12 mouse cellular contexts compared by ENCODE assay signal in the genomic region with DNA sequence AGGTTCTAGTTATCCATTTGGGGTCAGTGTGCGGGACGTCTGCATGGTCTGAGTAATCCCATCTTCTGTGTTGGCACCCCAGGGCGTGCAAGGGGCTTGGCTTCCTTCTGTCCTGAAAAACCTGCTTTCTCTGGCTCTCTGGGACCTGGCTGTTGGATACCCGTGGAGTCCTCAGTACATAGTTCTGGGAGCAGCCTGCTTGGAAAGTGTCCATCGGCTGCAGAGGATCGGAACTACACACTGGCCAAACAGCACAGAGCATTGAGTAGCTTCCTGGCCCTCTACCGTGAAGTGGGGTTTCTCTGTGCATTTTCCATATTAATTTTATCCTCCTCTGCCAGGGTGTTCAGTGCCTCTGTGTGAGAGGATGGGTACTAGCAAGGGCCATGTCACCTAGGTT.
DNase-seq lines count a peak whose midpoint lies in the region; ATAC-seq and TF ChIP-seq lines count a peak whose summit lies in the region.
"Had no signal": no experiment of that assay in that cellular context is flagged by ENCODE, and none has a peak within 500 bp of the region (broad histone marks: within the 10 kb centered on the region; RNA-seq: fewer than 3 reads in every experiment).

No protein-coding gene starts in this region.

- no peak overlapping the region for H3K9ac ChIP-seq in forebrain, embryonic 13.5 days
- H3K9ac ChIP-seq in kidney, embryonic 15.5 days, result no peak overlapping the region
- no peak overlapping the region for H3K9ac ChIP-seq in kidney, embryonic 14.5 days (ENCODE audit: low read depth, low read length)
- H3K9ac ChIP-seq in embryonic facial prominence, embryonic 14.5 days (ENCODE audit: low read depth, low read length), result 0 out of 2 replicates have a peak overlapping the region, but pooled peaks have one; percentile 16
- 0 out of 2 replicates have a peak overlapping the region, but pooled peaks have one; percentile 10 for H3K9ac ChIP-seq in midbrain, embryonic 13.5 days (replicated peaks)
- H3K9ac ChIP-seq in lung, postnatal 0 days (replicated peaks; ENCODE audit: low read depth), result no peak overlapping the region
- H3K9ac ChIP-seq: neural tube, embryonic 12.5 days had no signal

- 0 out of 2 replicates have a peak, but pooled peaks cover 4% of the 10 kb centered on the region for H3K9me3 ChIP-seq in forebrain, embryonic 10.5 days
- H3K9me3 ChIP-seq in forebrain, embryonic 13.5 days (replicated peaks), result no peaks in the 10 kb centered on the region; the same call in 1 of the 2 replicates
- no peaks in the 10 kb centered on the region for H3K9me3 ChIP-seq in kidney, embryonic 15.5 days (replicated peaks)
- peaks cover 3% of the 10 kb centered on the region; the same call in 1 of the 2 replicates for H3K9me3 ChIP-seq in kidney, embryonic 14.5 days (ENCODE audit: control insufficient read depth, low read length)
- peaks cover 6% of the 10 kb centered on the region; the same call in 1 of the 2 replicates for H3K9me3 ChIP-seq in embryonic facial prominence, embryonic 14.5 days (ENCODE audit: control insufficient read depth, low read length)
- peaks cover 5% of the 10 kb centered on the region; the same call in 1 of the 2 replicates for H3K9me3 ChIP-seq in midbrain, embryonic 13.5 days
- no peaks in the 10 kb centered on the region for H3K9me3 ChIP-seq in lung, postnatal 0 days (ENCODE audit: low read length)
- H3K9me3 ChIP-seq: megakaryocyte, embryonic 14.5 days had no signal

- peak overlapping the region; percentile 32; the same call in 1 of the 2 replicates for H3K27ac ChIP-seq in forebrain, embryonic 10.5 days
- H3K27ac ChIP-seq in forebrain, embryonic 13.5 days, result no peak overlapping the region
- H3K27ac ChIP-seq in kidney, embryonic 15.5 days, result peak overlapping the region; percentile 45
- H3K27ac ChIP-seq in kidney, embryonic 14.5 days (ENCODE audit: low read depth, low read length), result no peak overlapping the region
- no peak overlapping the region for H3K27ac ChIP-seq in embryonic facial prominence, embryonic 14.5 days (replicated peaks; ENCODE audit: low read depth, low read length)
- no peak overlapping the region for H3K27ac ChIP-seq in midbrain, embryonic 13.5 days
- no peak overlapping the region for H3K27ac ChIP-seq in lung, postnatal 0 days (ENCODE audit: low read length)
- H3K27ac ChIP-seq: neural tube, embryonic 12.5 days had no signal

- DNase-seq in forebrain, embryonic 10.5 days (ENCODE audit: extremely low spot score, low spot score), result no peak
- DNase-seq in embryonic facial prominence, embryonic 14.5 days (ENCODE audit: low spot score), result no peak
- DNase-seq in B cell, adult 2 months, result no peak
- no peak for DNase-seq in lung, postnatal 0 days (ENCODE audit: low spot score)
- DNase-seq: lung, adult 18-20 months; thymus, postnatal 4 days had no signal

- TF ChIP-seq EP300 in lung, postnatal 0 days (IDR thresholded peaks at IDR 0.05), result no peak

- no peak for ATAC-seq in forebrain, embryonic 13.5 days
- no peak for ATAC-seq in kidney, embryonic 15.5 days (replicated peaks; ENCODE audit: low FRiP score)
- no peak for ATAC-seq in kidney, embryonic 14.5 days (ENCODE audit: low FRiP score, low TSS enrichment)
- ATAC-seq in embryonic facial prominence, embryonic 14.5 days (ENCODE audit: low read depth), result 0 out of 2 replicates have a peak, but pooled peaks have one; percentile 15
- no peak for ATAC-seq in midbrain, embryonic 13.5 days
- no peak for ATAC-seq in lung, postnatal 0 days

- H3K4me2 ChIP-seq in forebrain, embryonic 13.5 days, result no peak overlapping the region
- no peak overlapping the region for H3K4me2 ChIP-seq in kidney, embryonic 15.5 days
- H3K4me2 ChIP-seq in kidney, embryonic 14.5 days (replicated peaks; ENCODE audit: low read depth, low read length), result no peak overlapping the region
- no peak overlapping the region for H3K4me2 ChIP-seq in embryonic facial prominence, embryonic 14.5 days (ENCODE audit: low read depth, low read length)
- H3K4me2 ChIP-seq in midbrain, embryonic 13.5 days (replicated peaks), result no peak overlapping the region
- H3K4me2 ChIP-seq in lung, postnatal 0 days (replicated peaks; ENCODE audit: low read depth, low read length), result no peak overlapping the region
- H3K4me2 ChIP-seq: neural tube, embryonic 12.5 days had no signal

- H3K4me3 ChIP-seq in forebrain, embryonic 10.5 days, result no peak overlapping the region
- no peak overlapping the region for H3K4me3 ChIP-seq in forebrain, embryonic 13.5 days
- no peak overlapping the region for H3K4me3 ChIP-seq in kidney, embryonic 15.5 days (replicated peaks)
- no peak overlapping the region for H3K4me3 ChIP-seq in kidney, embryonic 14.5 days (ENCODE audit: low read length)
- H3K4me3 ChIP-seq in embryonic facial prominence, embryonic 14.5 days (ENCODE audit: low read depth, low read length), result no peak overlapping the region
- no peak overlapping the region for H3K4me3 ChIP-seq in midbrain, embryonic 13.5 days (replicated peaks)
- no peak overlapping the region for H3K4me3 ChIP-seq in lung, postnatal 0 days (ENCODE audit: low read depth, low read length)
- H3K4me3 ChIP-seq: megakaryocyte, embryonic 14.5 days; neural tube, embryonic 12.5 days had no signal

- H3K27me3 ChIP-seq in forebrain, embryonic 10.5 days (ENCODE audit: poor library complexity, severe bottlenecking), result no peaks in the 10 kb centered on the region
- H3K27me3 ChIP-seq in forebrain, embryonic 13.5 days, result no peaks in the 10 kb centered on the region
- H3K27me3 ChIP-seq in kidney, embryonic 15.5 days, result no peaks in the 10 kb centered on the region
- H3K27me3 ChIP-seq in kidney, embryonic 14.5 days (ENCODE audit: control insufficient read depth, insufficient read depth, low read length), result no peaks in the 10 kb centered on the region
- H3K27me3 ChIP-seq in embryonic facial prominence, embryonic 14.5 days (replicated peaks; ENCODE audit: control insufficient read depth, insufficient read depth, low read length), result no peaks in the 10 kb centered on the region
- H3K27me3 ChIP-seq in midbrain, embryonic 13.5 days, result no peaks in the 10 kb centered on the region
- H3K27me3 ChIP-seq in lung, postnatal 0 days (replicated peaks; ENCODE audit: insufficient read depth, low read length), result no peaks in the 10 kb centered on the region
- H3K27me3 ChIP-seq: megakaryocyte, embryonic 14.5 days; neural tube, embryonic 12.5 days had no signal

- peaks cover 51% of the 10 kb centered on the region for H3K4me1 ChIP-seq in forebrain, embryonic 10.5 days
- H3K4me1 ChIP-seq in forebrain, embryonic 13.5 days, result peaks cover 36% of the 10 kb centered on the region
- peaks cover 50% of the 10 kb centered on the region for H3K4me1 ChIP-seq in kidney, embryonic 15.5 days
- peaks cover 33% of the 10 kb centered on the region for H3K4me1 ChIP-seq in kidney, embryonic 14.5 days (ENCODE audit: control insufficient read depth, insufficient read depth, low read length)
- H3K4me1 ChIP-seq in embryonic facial prominence, embryonic 14.5 days (ENCODE audit: control insufficient read depth, insufficient read depth, low read length), result peaks cover 11% of the 10 kb centered on the region
- peaks cover 34% of the 10 kb centered on the region for H3K4me1 ChIP-seq in midbrain, embryonic 13.5 days (replicated peaks)
- peaks cover 6% of the 10 kb centered on the region for H3K4me1 ChIP-seq in lung, postnatal 0 days (ENCODE audit: insufficient read depth, low read depth, low read length)

- H3K36me3 ChIP-seq in forebrain, embryonic 10.5 days (replicated peaks), result peaks cover 20% of the 10 kb centered on the region
- H3K36me3 ChIP-seq in forebrain, embryonic 13.5 days (ENCODE audit: poor library complexity, severe bottlenecking), result peaks cover 11% of the 10 kb centered on the region; the same call in 1 of the 2 replicates
- H3K36me3 ChIP-seq in kidney, embryonic 15.5 days, result peaks cover 17% of the 10 kb centered on the region
- H3K36me3 ChIP-seq in kidney, embryonic 14.5 days (ENCODE audit: control insufficient read depth, insufficient read depth, low read length), result no peaks in the 10 kb centered on the region; the same call in 1 of the 2 replicates
- peaks cover 9% of the 10 kb centered on the region; the same call in 1 of the 2 replicates for H3K36me3 ChIP-seq in embryonic facial prominence, embryonic 14.5 days (ENCODE audit: control insufficient read depth, insufficient read depth, low read length)
- peaks cover 14% of the 10 kb centered on the region for H3K36me3 ChIP-seq in midbrain, embryonic 13.5 days
- no peaks in the 10 kb centered on the region for H3K36me3 ChIP-seq in lung, postnatal 0 days (ENCODE audit: insufficient read depth, low read length)

- TF ChIP-seq CTCF in lung, postnatal 0 days (IDR thresholded peaks at IDR 0.05), result no peak

- 47% methylated on average over 7 of the region's 7 CpGs for WGBS in forebrain, embryonic 10.5 days
- WGBS in forebrain, embryonic 13.5 days, result 50% methylated on average over 7 of the region's 7 CpGs
- WGBS in kidney, embryonic 15.5 days, result 37% methylated on average over 7 of the region's 7 CpGs
- 40% methylated on average over 7 of the region's 7 CpGs for WGBS in kidney, embryonic 14.5 days
- 40% methylated on average over 7 of the region's 7 CpGs for whole genome bisulfite sequencing in embryonic facial prominence, embryonic 14.5 days
- 42% methylated on average over 7 of the region's 7 CpGs for WGBS in midbrain, embryonic 13.5 days
- WGBS in lung, postnatal 0 days, result 52% methylated on average over 7 of the region's 7 CpGs

Comparison
In these comparisons a context has a peak if more than half of its experiments do, and no peak if none do; other contexts are left out.
1. H3K27ac ChIP-seq: peak in forebrain, embryonic 10.5 days (single experiment) and kidney, embryonic 15.5 days (single experiment); none in forebrain, embryonic 13.5 days (single experiment), kidney, embryonic 14.5 days (single experiment), embryonic facial prominence, embryonic 14.5 days (single experiment), midbrain, embryonic 13.5 days (single experiment) and lung, postnatal 0 days (single experiment).
2. H3K9ac ChIP-seq: peak in embryonic facial prominence, embryonic 14.5 days (single experiment) and midbrain, embryonic 13.5 days (single experiment); none in forebrain, embryonic 13.5 days (single experiment), kidney, embryonic 15.5 days (single experiment), kidney, embryonic 14.5 days (single experiment) and lung, postnatal 0 days (single experiment).